Comparison of ENCODE assay signal across 21 mouse cellular contexts in genomic region chr14:49278880-49279279, GRCm38 (mm10). TPM values are rescaled to one million over a fixed set of nuclear protein-coding genes. Genes with fewer than 3 reads are reported as not detected.
"Had no signal": no experiment of that assay in that cellular context is flagged by ENCODE, and none has a peak within 500 bp of the region (broad histone marks: within the 10 kb centered on the region; RNA-seq: fewer than 3 reads in every experiment).

No protein-coding gene starts in this region.

- H3K4me3 ChIP-seq: kidney, embryonic 15.5 days; liver, embryonic 13.5 days; megakaryocyte, embryonic 14.5 days; midbrain, embryonic 10.5 days; midbrain, embryonic 13.5 days; myocyte; neural tube, embryonic 13.5 days had no signal

- H3K9ac ChIP-seq: kidney, embryonic 15.5 days; liver, embryonic 13.5 days; midbrain, embryonic 13.5 days; neural tube, embryonic 13.5 days had no signal

- H3K4me2 ChIP-seq: kidney, embryonic 15.5 days; liver, embryonic 13.5 days; midbrain, embryonic 13.5 days; neural tube, embryonic 13.5 days had no signal

- ATAC-seq: hindbrain, postnatal 0 days; inflammation-experienced regulatory T-cells, adult 6 months; midbrain, embryonic 13.5 days; midbrain, embryonic 16.5 days had no signal

- H3K36me3 ChIP-seq: kidney, embryonic 15.5 days; liver, embryonic 13.5 days; midbrain, embryonic 10.5 days; midbrain, embryonic 13.5 days; neural tube, embryonic 13.5 days had no signal

- H3K27me3 ChIP-seq: kidney, embryonic 15.5 days; liver, embryonic 13.5 days; megakaryocyte, embryonic 14.5 days; midbrain, embryonic 13.5 days; neural tube, embryonic 13.5 days had no signal

- DNase-seq: kidney, adult 8-10 months; kidney, postnatal 10 days; kidney, postnatal 4 days; liver, embryonic 13.5 days; lung, adult 2 months; lung, postnatal 36 days; retina, postnatal 1 day; thymus, adult 18-20 months; thymus, postnatal 36 days had no signal

- H3K9me3 ChIP-seq: kidney, embryonic 15.5 days; liver, embryonic 13.5 days; megakaryocyte, embryonic 14.5 days; midbrain, embryonic 10.5 days; midbrain, embryonic 13.5 days; neural tube, embryonic 13.5 days had no signal

- H3K27ac ChIP-seq: hindbrain, postnatal 0 days; kidney, embryonic 15.5 days; liver, embryonic 13.5 days; midbrain, embryonic 10.5 days; midbrain, embryonic 13.5 days; neural tube, embryonic 13.5 days had no signal

- H3K4me1 ChIP-seq: liver, embryonic 13.5 days; megakaryocyte, embryonic 14.5 days; midbrain, embryonic 10.5 days; midbrain, embryonic 13.5 days; neural tube, embryonic 13.5 days had no signal

RNA-seq across cellular contexts. Expression of gene ccdc198, which starts 33.6 kb away (rescaled TPM):
- polyA plus RNA-seq: limb, embryonic 14.5 days; liver, adult 2 months; lung, adult 2 months; myocyte; neural tube, embryonic 13.5 days; spleen, adult 2 months had no signal
